Mouse (Mus musculus): ENCODE measurements around the gene Bend6.

Gene Bend6

DNA sequence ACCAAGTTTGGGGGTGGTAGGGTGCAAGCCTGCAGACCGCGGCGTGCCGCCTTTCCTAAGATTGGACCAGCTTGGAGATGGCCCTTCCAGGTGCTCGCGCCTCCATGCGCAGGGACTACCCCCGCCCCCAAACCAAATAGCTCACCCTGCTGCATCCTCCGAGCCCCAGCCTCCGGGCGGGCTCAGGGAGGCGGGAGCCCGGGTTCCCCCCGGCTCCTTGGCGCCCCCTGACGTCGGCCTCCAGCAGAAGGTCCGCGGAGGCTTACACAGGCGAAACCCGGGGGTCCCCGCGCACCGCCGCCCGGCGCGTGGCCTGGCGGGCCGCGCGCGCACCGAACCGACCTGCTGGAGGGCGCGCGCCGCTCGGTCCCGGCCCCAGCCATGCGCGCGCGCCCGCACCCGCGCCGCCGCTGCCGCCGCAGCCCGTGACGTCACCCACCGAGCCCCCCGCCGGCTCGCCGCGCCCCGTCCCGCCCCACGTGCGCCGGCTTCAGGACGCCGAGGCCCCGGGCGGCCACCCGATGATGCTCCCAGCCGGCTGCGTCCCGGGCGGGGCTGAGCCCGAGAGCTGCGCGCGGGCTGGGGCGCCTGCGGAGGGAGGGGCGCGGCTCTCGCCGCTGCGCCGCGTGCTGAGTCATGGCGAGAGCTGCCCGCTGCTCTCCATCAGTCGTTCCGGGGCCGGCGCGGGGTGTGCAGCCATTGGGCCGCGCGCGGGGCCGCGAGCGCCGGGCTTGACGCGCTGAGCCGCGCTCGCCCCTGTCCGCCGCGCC, at the start of gene Bend6:
Gene Bend6 (minus strand): TSS at position 396 of the 770 bp plus-strand sequence.
- peak; percentile 47 for DNase-seq (ENCODE audit: low spot score)

DNA sequence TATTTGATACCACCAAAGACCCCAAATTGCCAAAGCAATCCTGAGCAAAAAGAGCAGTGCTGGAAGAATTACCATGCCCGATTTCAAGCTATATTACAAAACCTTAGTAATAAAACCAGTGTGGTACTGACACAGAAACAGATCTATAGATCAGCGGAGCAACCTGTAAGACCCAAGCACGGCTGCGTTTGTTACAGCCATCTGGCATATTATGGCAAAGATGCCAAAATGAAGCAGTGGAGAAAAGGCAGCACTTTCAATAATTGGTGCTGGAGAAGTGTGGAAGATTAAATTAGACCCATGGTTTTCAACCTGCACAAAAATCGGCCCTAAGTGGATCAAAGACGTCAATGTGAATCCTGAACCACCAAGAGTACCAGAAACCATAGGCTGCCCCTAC, 48.0 kb upstream of the Bend6 start:
- DNase-seq (ENCODE audit: low spot score): no peak

DNA sequence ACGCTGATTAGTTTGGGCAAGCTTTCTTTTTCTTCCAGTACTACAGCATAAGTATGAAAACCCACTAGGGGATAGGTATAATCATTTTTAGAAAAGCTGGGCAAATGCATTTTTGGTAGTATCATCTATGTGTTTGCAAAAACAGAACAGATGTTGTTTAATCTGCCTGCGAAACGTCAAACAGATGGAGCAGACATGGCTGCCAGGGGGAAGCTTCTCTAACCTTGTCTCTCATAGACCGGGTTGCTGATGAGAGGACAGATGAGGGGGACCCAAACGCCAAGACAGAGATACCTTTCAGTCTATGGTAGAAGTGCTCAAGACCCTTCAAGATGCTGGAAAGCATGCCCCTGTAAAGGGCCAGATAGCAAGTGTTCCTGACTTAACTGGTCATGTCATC, 40.9 kb upstream of the Bend6 start:
- no peak for DNase-seq (ENCODE audit: low spot score)

DNA sequence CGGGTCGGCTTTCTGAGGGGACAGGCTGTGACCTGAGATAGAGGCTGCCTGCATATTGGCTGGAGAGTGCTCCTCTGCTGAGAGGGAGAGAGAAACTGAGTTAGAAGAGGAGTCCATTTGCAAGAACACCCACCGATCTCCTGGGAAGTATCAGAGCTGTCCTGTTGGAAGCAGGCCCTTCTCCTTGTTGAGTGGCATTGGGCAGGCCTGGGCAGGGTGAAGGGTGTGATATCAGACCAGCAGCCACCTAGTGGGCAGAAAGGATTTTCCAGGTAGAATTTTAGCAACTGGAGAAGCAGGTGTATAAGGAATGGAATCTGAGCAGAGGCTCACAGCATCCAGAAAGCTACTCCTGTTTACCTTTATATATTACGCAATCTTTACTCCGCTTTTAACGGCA, 40.2 kb upstream of the Bend6 start:
- DNase-seq (ENCODE audit: low spot score): no peak

DNA sequence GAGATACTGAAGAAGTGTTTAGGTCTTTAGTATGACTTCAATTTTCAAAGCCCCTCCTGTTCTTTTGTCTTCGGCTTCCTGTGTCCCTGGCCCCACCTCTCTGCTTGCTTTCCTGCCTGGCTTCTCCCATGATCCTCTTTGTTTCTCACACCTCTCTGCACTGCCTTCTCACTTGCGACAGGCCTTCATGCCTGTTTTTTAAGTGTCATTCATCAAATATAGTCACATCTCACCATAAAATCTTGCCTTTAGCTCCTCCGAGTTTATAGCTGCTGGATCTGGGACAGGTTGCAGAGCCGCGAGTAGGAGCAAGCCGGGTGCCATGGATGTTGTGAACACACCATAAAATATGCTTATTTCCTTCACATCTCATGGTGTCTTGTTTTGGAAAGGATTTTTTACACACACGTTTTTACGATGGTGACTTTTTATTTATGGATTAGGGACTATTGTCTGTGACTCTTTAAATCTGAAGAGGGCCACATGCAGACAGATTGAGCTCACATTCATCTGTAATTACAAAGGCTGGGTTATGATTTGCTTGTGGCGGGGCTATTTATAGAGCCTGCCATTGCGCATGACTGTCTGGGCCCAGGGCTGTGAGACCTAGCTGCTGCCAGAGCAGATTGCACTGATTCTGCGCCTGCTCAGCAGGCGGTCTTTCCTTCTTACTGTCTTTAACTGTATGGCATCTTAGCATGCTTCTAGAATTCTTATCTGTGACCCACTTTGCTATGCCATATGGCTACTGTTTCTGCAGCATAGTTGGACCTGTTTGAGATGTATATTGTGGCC, 39.2 kb upstream of the Bend6 start:
- DNase-seq (ENCODE audit: low spot score): no peak

DNA sequence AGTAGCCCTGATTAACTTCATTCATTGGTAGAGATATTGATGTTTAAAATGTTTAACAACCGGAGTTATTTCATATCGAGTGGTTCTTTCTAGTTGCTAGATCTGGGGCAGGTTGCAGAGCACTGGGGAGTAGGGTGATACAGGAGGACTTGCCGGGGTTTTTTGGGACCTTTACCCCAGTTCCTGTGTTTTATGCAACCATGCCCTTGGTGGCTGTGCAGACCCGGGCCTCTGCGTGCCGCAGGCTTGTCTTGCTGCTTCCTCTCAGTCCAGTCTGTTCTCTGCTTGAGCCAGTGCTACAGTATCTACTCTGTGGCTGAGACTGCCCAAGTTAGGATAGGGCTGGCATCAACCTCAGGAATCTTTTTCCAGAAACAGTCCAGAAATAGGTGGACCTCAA, 38.1 kb upstream of the Bend6 start:
- no peak for DNase-seq (ENCODE audit: low spot score)

DNA sequence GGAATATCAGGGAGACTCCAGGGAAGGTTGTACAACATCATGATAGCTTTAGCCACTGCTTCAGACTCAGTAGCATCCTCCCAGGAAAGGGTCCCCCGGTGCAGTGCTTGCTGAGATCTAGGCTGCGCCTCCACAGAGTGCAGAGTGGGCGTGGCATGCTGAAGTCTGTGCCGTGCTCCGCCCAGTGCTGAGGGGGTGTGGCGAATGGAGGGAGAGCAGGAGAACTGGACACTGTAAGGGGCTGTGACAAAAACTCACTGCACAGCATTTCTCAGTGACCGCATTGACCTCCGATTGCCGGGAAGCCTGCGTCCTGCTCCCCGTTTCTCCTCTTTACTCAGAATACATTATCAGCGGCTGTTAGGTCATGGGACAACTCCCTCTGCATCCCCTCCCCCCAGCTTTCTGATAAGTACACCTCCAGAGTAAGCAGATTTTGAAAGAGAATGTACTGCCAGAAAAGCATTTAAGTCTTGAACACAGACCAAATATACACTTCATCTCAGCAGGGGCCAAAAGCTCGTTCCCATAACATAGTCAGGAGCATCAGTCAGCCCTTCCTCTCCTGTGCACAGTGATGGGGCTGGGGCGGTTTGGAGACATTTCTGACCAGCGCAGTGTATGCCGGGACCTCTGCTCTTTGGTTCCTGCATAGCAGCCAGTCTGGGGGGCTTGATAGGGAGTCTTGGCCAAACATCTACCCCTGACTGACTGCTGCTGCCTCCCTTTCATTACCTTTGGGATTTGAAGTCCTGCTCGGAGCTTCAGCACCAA, 37.5 kb upstream of the Bend6 start:
- DNase-seq (ENCODE audit: low spot score): peak; percentile 63

DNA sequence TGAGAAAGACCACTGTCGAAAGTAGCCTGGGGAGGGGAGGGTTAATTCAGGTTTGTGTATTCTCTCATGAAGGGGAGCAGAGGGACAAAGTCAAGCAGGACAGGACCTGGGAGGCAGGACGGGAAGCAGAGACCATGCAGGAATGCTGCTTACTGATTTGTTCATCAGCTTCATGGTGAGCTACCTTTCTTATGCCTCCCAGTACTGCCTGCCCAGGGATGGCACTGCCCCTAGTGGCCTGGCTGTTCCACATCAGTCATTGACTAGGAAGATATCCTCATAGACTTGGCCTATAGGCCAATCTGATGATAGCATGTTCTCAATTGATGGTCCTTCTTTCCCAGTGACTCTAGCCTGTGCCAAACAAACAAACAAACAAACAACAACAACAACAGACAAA, 36.3 kb upstream of the Bend6 start:
- DNase-seq (ENCODE audit: low spot score): no peak

DNA sequence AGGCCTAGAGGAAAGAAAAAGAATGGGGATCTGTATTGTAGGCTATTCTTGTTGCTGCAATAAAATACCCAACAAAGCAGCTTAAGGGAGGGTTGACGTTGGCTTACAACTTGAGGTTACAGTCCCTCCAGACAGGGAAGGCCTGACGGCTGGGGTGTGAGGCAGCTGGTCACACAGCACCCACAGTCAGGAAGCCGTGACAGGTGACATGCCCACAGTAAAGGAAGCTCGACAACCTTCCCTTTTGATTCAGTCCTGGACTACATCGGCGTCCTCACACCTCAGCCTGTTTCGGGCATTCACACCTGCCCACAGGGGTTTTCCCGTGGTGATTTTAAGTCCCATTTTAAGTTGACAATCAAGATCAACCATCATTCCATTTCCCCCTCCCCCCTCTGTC, 35.0 kb upstream of the Bend6 start:
- DNase-seq (ENCODE audit: low spot score): no peak

DNA sequence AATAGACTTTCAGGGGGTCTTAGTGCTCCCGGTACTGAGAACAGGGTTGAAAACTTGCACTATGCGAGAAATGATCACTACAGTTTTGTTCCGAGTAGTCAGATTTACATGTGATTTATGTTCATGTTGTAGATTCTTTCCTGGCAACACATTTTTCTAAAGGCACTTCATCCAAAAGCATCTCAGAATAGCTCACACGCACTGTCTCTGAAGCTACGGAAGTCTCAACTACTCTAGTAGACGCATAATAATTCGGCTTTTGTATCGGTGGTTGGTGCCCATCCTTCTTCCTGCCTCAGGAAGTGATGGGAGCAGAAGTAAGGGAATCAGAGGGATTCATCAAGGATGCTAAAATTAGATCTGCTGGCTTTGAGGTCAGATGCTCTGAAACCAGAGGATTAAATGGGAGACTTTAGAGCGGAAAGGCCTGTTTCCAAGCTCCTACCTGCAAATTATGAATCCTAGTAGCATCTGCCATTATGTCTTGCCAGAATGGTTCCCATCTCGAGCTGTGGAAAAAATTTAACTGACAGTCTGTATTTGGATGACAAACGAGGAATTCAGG, 32.8 kb upstream of the Bend6 start:
- no peak for DNase-seq (ENCODE audit: low spot score)

DNA sequence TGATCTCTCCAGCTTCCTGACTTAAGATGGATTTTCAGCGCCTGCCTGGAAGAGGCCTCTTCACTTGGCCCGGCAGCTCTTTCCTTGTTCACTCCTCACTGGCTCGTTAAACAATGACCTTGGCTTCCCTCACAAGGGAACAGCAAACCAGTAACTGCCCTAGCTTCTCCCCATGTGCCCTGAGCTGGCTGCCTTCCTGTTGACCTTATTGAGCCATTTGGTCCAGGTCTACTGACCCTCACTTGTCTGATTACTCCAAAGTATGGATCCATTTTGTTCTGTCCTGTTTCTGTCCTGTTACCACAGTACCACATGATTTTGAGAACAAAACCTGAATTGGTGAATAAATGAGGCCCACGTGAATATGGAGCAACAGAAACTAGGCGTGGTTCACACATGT, 32.2 kb upstream of the Bend6 start:
- no peak for DNase-seq (ENCODE audit: low spot score)

DNA sequence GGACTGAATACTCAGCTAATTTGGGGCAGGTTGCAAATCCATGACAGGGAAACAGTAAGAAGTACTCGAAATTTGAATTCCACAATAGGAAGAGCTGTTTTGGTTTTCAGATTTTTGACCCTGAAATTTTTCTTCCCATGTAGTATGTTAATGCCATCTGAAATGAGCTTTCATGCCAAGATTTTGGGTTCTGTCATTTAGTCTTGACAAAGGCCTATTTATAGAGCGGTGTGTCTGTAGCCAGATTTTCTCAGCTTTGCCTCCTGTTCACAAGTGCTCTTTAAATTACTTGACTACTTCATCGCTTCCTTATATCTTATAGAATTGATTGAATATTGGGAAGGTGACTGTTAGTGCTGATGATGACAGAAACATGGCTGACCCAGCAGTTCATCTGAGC, 28.3 kb upstream of the Bend6 start:
- no peak for DNase-seq (ENCODE audit: low spot score)

DNA sequence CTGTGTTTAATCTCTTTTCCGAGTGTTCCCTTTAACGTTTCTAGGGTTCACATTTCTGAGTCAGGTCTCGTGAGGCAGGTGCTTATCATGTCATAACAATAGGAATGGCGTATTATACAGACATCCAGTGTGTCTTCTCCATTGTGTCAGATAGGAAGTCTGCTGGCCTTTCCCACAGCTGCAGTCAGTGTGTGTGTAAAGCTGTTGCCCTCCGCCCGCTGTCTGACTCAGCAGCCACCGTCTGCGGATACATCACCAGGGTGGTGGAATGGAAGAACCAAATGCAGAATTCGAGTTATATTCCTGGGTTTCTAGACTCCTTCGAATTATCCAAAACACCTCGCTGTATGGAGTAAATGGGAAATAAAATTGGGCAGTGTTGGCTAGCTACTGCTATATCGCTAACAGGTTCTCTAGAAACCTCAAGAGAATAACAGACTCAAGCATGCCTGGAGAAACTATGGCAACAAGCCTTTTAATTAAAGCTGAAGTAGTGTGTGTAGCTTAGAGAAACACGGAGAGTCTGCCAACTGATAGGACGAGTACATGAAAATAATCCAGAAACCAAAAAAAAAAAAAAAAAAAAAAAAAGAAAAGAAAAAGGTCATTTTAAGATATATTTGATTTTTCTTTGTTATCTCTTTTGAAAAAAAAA, 25.4 kb upstream of the Bend6 start:
- no peak for DNase-seq (ENCODE audit: low spot score)

DNA sequence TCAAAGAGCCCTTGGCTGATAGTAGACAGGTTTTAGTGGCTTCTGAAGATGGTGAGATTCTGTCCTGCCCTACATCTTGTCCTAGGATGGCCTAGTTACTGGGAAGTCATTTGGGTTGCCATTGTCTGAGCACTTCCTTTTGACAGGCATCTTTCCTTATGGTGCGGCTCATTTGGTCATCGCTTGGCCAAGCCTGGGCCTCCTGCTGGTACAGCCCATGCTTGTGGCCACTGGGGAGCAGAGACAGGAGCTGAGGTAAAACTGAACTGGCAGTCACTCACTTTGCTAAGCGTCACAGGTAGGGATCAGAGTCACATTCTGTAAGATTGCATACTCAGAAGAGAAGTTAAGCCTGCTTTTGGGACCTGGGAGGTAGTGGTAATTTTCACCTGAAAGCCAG, 24.6 kb upstream of the Bend6 start:
- no peak for DNase-seq (ENCODE audit: low spot score)

DNA sequence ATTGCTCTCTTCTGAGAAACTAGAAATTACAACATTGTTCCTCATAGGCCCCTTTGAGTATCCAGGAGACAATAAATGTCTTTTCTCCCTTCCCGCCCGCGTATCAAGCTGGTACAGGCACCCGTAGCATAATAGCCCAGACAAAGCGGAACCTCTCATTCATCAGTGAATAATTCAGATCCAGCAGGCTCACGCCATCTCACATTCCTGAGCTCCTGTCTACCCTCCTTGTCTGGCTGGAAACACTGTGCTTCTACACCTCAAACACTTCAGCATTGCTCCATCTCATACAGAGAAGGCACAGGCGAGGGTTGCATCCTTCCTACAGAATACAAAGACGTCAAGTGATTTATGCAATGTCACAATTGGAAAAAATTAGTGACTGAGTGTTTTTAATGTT, 24.2 kb upstream of the Bend6 start:
- no peak for DNase-seq (ENCODE audit: low spot score)

DNA sequence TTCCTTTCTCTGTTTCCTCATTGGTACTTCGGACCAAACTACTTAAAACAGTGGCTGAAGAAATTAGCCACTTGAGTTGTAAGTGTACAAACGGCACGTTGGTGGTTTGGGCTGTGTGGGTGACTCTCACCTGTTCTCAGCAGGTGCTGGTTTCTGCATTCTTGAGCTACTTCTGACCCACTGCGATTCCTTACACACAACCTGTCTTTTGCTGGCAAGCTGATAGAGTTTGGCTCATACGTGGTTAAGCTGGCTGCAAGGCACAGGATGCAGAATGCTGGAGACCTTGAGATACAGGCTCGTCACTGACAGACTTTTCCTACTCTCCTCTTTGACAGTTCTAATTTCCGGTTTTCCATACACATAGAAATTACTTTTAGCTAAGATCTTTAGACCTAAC, 19.9 kb upstream of the Bend6 start:
- no peak for DNase-seq (ENCODE audit: low spot score)

DNA sequence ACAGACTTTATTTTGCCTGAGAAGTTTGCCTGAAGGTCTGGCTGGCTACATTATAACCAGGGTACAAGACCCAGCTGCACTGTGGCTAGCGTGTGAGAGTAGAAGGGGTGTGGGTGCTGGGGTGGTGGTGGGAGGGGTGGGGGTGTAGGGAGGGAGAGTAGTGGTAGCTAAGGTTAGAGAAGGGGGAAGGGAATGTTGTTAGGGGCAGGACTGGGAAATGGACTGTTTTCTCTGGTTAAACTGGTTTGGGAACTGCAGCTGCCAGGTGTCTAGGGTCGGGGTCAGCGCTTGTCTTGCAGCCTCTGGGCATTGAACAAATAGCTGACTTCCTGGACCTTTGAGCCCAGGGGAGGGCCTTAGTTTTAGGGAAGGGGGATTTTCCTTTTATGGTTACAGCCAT, 17.7 kb upstream of the Bend6 start:
- DNase-seq (ENCODE audit: low spot score): no peak

DNA sequence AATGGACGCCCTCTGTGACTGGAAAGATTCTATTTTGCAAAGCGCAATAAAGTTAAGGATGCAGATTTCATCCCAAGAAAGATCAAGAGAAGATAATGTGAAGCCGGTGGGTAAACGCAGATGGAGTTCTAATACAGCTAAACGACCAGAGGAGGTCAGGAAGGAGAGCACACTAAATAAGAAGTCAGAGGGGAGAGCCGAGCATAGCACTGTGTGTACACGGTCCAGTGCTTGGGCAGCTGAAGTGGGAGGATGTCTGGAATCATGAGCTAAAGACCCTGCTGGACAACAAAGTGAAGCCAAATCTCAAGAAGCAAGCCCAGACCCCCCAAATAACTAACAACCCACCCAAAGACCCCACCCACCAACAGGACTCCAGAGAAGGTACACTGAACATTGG, 15.4 kb upstream of the Bend6 start:
- DNase-seq (ENCODE audit: low spot score): no peak

DNA sequence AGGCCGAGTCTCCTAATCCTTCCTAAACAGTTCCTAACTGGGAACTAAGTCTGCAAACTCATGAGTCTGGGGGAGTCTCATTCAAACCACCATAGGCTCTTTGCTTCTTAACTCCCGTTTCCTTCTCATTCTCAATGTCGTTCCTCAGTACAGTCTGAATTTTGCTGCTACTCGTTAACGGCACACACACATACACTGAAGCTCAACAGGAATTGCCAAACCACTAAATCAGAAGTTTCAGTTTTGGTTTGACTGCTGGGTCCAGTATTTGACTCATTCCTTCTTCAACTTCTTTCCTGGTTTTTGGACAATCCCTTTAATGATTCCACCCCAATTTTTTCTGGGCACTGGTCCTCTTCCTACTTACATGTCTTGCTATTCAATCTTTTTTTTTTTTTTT, 8.9 kb upstream of the Bend6 start:
- no peak for DNase-seq (ENCODE audit: low spot score)

DNA sequence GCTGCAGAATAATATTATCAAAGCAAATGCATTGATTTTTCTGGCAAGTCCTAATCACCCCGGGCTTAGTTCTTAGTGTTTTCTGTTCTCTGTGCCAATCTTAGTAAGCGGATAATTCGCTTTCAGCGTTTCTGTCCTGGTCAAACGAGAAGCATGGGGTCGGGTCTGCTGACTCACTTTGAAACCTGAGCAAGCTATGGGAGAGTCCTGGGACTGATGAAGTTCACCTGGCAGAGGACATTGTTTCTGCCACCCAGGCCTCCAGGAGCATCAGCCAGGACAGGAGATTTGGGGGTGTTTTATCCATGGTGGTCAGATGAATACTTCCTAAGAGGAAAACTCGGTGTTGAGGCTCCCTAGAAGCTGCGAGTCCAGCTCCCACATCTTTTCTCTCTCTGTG, 4.0 kb upstream of the Bend6 start:
- no peak for DNase-seq (ENCODE audit: low spot score)

DNA sequence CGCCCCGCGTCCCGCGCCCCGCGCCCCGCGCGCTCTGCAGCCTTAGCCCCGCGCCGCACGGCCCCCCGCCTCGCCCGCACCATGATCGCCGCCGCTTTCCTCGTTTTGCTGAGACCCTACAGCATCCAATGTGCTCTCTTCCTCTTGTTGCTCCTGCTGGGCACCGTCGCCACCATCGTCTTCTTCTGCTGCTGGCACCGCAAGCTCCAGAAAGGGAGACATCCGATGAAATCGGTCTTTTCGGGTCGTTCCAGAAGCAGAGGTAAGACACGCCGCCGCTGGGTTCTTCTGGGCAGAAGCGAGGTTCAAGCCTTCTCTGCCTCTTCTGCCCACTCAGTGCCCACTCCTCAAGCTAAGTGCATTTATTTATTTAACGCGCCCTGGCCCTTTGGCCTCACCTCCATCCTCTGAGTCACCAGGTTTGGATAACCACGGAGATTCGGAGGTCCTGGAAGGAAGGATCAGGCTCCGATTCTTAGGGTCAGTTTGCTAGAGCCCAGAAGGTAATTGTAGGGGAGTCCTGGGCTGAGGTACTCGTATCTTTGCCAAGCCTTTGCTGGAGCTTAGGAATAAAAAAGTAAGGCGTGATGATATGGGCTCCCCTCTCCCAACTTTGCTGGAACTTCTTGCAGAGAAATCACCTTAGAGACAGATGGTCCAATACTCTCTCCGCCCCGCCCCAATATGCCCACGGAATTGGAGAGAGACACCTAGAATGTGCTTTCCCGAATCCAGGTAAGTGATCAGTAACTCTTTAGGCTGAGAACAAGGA, 761 bp upstream of the Bend6 start, which contains the start of gene Dst:
Gene Dst (plus strand): TSS at position 35 of the 772 bp plus-strand sequence.
- no peak for DNase-seq (ENCODE audit: low spot score)

Measured in testis, postnatal 14 days (tissue).